Mouse (Mus musculus): Measurements from ENCODE around the gene Trim13.
"Not testable (repeated sequence)": the region's sequence is repeated elsewhere in the genome, so short reads cannot be mapped to it uniquely, and the experiment has no call there.

The Trim13 gene

DNA sequence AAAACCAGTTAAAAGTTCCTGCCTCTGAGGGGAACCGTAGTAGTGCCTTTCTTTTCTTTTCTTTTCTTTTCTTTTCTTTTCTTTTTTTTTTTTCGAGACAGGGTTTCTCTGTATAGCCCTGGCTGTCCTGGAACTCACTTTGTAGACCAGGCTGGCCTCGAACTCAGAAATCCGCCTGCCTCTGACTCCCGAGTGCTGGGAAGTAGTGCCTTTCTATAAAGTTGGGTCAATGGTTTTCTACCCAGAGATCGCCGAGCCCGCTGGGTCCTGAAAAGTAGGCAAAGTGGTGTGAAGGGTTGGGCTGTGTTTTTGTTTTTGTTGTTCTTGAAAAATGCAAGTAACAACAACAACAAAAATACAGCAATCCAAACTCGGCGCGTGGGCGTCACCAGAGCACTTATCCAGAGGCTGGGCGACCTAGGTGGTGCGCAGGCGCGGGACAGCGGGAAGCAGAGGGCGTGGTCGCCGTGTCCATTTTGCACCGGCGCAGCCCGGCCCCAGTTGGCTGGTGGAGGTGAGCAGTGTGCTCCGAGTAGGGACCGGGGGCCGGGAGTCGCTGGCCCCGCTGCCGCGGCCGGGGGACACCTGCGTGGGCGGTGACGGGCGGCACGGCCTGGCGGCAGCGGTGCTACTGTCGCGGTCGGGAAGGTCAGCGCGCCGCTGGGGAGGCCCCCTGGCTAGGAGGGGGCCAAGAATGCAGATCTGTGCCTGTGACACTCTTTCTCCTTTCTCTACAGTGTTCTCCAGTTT lies 1.2 kb downstream of the Trim13 start:
- 0 out of 2 replicates have a peak, but pooled peaks cover 2% of the 10 kb centered on the region for H3K36me3 ChIP-seq (ENCODE audit: control insufficient read depth, insufficient read depth, low read length, poor library complexity, severe bottlenecking)
- DNase-seq (ENCODE audit: low read depth, low spot score), result peak; percentile 81

DNA sequence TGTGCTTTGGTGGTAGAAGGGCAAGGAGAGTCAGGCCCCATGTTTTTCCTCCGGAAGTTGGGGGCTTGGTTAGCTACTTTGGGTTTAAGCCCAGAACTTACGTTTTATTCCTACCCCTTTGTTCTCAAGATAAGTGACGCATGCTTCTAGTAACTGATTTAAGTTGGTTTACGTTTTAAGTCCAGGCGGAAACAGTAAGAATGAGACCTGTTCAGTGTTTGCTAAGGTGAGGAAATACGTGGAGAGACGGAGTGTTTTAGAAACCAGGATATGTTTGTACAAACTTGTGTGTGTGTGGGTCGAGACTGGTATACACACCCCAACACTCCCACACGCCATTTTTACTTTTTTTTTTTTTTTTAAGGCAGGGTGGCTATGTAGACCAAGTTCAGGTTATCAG lies 3.3 kb downstream of the Trim13 start:
- H3K36me3 ChIP-seq (ENCODE audit: control insufficient read depth, insufficient read depth, low read length, poor library complexity, severe bottlenecking), result 0 out of 2 replicates have a peak, but pooled peaks cover 2% of the 10 kb centered on the region
- no peaks in the 10 kb centered on the region for H3K27me3 ChIP-seq (ENCODE audit: control insufficient read depth, insufficient read depth, low read length, poor library complexity, severe bottlenecking)
- no peak for DNase-seq (ENCODE audit: low read depth, low spot score)

More for the DNA sequence above, 1.2 kb downstream of the Trim13 start:
- H3K27me3 ChIP-seq (ENCODE audit: control insufficient read depth, insufficient read depth, low read length, poor library complexity, severe bottlenecking), result no peaks in the 10 kb centered on the region

DNA sequence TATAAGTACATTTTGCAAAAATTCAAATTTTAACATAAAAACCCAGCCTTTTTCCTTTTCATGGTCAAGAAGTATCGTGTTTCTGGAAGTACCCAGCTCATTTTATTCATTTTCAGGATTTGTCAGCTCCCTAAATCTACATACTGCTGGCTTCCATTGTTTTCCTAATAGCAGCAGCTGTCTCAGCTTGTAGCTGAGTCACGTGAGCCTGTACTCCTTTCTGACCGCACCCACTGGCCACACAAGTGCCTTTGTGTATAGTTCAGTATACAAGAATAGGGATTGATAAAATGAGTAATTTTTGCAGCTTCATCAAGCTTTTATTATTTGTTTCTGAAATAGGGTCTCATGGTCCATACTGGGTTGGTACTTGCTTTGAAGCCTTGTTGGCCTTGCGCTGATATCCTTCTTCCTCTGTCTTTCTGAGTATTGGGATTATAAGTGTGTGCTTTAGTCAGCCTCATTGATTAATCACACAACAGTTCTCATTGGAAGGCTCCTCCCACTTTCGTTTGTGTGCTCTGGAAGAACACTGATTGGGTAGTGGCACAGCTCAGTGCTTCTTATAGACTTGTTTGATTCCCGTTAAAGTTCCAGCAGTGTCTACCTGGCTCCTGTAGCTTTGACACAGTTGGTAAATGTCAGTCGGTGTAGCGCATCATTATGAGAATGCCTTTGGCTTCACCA lies 5.2 kb downstream of the Trim13 start:
- H3K36me3 ChIP-seq (ENCODE audit: control insufficient read depth, insufficient read depth, low read length, poor library complexity, severe bottlenecking), result 0 out of 2 replicates have a peak, but pooled peaks cover 2% of the 10 kb centered on the region
- no peak for DNase-seq (ENCODE audit: low read depth, low spot score)
- no peaks in the 10 kb centered on the region for H3K27me3 ChIP-seq (ENCODE audit: control insufficient read depth, insufficient read depth, low read length, poor library complexity, severe bottlenecking)

DNA sequence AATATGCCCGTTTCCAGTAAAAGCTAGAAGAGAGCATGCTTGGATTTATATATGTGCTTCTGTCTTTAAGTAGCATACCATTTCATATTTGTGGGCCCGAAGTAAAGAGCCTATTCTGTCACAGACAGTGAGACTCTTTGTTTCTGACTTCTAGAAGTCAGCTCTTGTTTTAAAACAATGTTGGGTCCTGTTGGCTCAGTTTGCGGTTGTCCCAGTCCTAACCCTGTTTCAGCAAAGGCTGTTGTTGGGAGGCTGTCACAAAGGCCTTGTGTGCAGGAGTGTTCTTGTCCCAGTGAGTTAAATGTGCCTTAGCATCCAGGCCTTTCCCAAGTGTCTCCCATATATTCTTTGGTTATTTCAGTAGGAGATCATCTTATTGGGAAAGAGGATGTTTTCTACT lies 6.0 kb downstream of the Trim13 start:
- H3K27me3 ChIP-seq (ENCODE audit: control insufficient read depth, insufficient read depth, low read length, poor library complexity, severe bottlenecking), result no peaks in the 10 kb centered on the region
- DNase-seq (ENCODE audit: low read depth, low spot score), result no peak
- 0 out of 2 replicates have a peak, but pooled peaks cover 2% of the 10 kb centered on the region for H3K36me3 ChIP-seq (ENCODE audit: control insufficient read depth, insufficient read depth, low read length, poor library complexity, severe bottlenecking)

DNA sequence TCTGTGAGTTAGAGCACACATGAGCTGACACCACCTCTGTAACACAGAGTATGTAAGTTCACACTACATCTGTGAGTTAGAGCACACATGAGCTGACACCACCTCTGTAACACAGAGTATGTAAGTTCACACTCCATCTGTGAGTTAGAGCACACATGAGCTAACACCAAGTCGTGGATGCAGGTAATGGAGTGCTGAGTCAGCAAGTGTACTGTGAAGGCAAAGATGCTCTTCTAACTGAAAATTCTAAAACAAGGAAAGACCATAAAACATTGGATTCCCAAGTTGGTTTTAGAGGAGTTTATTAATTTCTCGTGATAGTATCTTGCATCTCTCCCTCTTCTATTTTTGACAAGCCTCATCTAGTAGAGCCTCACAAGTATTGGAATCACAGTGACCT lies 8.0 kb downstream of the Trim13 start:
- H3K27me3 ChIP-seq (ENCODE audit: control insufficient read depth, insufficient read depth, low read length, poor library complexity, severe bottlenecking); H3K36me3 ChIP-seq (ENCODE audit: control insufficient read depth, insufficient read depth, low read length, poor library complexity, severe bottlenecking); DNase-seq (ENCODE audit: low read depth, low spot score): not testable (repeated sequence)

DNA sequence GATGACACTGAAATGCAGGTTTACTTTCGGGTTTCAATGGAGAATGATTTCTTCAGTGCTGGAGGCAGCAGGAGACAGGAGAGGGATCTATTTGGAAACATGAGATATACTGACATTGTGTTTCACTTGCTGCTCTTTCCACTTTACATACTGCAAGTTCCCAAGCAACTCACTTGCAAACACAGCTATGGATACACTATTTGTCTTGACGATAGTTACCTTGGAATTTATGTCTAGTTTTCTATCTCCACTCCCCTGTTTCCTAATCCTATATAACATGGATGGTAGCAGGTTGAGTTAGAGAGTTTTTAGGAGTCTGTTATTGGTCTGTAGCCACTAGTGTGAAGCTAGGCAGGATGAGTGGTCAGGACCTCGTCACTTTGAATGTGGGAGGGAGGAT lies 9.1 kb downstream of the Trim13 start, which contains the start of gene Kcnrg:
Gene Kcnrg (plus strand): TSS at position 301 of the 400 bp plus-strand sequence.
- DNase-seq (ENCODE audit: low read depth, low spot score), result no peak
- no peaks in the 10 kb centered on the region for H3K27me3 ChIP-seq (ENCODE audit: control insufficient read depth, insufficient read depth, low read length, poor library complexity, severe bottlenecking)
- H3K36me3 ChIP-seq (ENCODE audit: control insufficient read depth, insufficient read depth, low read length, poor library complexity, severe bottlenecking), result 0 out of 2 replicates have a peak, but pooled peaks cover 2% of the 10 kb centered on the region

DNA sequence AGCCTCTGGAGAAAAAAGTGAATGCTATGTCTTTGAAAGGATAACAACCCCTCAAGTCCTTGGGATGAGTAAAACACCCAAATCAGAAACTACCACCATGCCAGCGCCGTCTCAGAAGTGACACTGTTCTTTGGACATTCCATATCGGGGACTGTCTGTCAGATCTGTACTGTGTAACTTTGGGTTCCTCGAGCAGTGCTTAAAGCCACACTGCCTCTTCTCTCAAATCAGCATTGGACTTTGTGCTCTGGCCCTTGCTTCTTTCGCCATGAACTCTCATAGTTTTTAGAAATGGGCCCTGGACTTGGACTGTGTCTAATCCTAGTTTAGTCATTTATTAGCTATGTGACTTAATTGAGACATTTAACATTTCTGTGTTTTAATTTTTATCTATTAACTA lies 13.7 kb downstream of the Trim13 start:
- Histone ChIP-seq H3K36me3 (ENCODE audit: control insufficient read depth, insufficient read depth, low read length, poor library complexity, severe bottlenecking) (no peaks in the 10 kb centered on the region), H3K27me3 (ENCODE audit: control insufficient read depth, insufficient read depth, low read length, poor library complexity, severe bottlenecking) (no peaks in the 10 kb centered on the region)
- no peak for DNase-seq (ENCODE audit: low read depth, low spot score)

DNA sequence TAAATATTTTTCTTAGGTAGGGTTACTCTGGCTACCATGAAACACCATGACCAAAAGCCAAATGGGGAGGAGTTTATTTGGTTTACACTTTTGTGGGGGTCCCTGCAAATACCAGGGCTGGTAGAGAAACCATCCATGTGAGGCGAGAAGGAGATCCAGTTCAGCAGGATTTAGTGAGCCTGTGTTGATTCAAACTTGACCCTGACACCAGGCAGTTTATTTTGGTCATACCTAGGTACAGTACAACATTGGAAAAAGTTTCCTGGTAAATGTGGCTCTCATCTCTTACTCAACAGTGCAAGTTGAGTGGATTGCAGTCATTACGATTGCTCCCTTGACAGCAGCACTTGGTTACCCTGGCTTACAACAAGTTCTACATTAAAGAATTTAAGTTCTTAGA lies 15.3 kb downstream of the Trim13 start:
- H3K27me3 ChIP-seq (ENCODE audit: control insufficient read depth, insufficient read depth, low read length, poor library complexity, severe bottlenecking), result no peaks in the 10 kb centered on the region
- no peaks in the 10 kb centered on the region for H3K36me3 ChIP-seq (ENCODE audit: control insufficient read depth, insufficient read depth, low read length, poor library complexity, severe bottlenecking)
- DNase-seq (ENCODE audit: low read depth, low spot score), result no peak

DNA sequence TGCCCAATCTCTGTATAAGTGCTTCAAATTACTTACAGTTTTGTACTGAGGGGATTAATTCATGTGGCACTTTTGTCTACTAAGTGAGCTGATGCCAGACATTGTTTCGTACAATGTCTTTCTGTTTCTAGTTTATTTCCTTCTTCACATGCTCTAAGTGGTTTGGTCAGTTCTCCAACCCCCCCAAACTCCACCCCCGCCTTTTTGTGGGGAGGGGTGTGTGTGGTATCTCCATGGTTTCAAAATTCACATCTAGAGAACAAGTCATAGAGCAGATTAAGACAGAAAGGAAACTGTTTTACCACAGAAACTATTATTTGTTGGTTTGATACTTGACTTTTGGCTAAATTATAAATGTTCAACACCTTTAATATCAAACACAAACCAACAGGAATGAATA lies 22.3 kb downstream of the Trim13 start:
- DNase-seq (ENCODE audit: low read depth, low spot score), result no peak
- no peaks in the 10 kb centered on the region for H3K27me3 ChIP-seq (ENCODE audit: control insufficient read depth, insufficient read depth, low read length, poor library complexity, severe bottlenecking)
- H3K36me3 ChIP-seq (ENCODE audit: control insufficient read depth, insufficient read depth, low read length, poor library complexity, severe bottlenecking), result peaks cover 1% of the 10 kb centered on the region; the same call in 1 of the 2 replicates

DNA sequence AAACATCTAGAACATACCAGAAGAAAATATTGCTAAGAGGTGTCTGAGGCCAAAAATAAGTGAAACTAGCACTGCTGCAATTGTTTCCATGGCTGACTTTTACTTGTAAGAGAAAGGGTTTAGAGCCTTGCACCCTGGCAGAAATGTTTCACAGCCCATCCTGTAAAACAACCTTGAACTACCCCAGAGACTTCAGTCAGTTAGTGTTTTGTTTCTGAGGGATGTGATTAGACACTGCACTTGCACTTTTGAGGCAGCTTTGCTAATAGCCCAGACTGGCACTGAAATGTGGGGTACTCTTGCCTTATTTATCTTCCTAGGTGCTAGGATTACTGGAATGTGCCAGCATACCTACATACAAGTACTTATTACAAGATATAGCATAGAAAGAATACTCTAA lies 37.9 kb downstream of the Trim13 start:
- H3K36me3 ChIP-seq (ENCODE audit: control insufficient read depth, insufficient read depth, low read length, poor library complexity, severe bottlenecking), result 0 out of 2 replicates have a peak, but pooled peaks cover 1% of the 10 kb centered on the region
- H3K27me3 ChIP-seq (ENCODE audit: control insufficient read depth, insufficient read depth, low read length, poor library complexity, severe bottlenecking), result no peaks in the 10 kb centered on the region
- DNase-seq (ENCODE audit: low read depth, low spot score), result no peak

DNA sequence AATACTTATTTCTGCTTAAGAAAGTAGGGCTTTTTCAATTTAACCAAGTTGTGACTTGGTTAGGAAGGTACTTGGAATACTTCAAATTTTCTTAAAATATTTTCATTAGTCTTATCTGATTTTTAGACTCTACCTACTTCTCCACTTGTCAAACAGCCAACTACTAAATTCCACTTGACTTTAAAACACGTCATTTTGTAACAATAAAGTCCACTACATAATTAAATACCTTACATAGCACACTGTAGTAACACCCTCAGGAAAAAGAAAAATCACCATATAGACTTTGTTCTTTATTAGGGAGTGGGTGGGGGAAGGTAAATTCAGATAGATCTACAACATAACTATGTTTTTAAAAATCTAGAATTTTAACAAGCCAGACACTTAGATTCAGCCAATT lies 44.6 kb downstream of the Trim13 start:
- no peaks in the 10 kb centered on the region for H3K27me3 ChIP-seq (ENCODE audit: control insufficient read depth, insufficient read depth, low read length, poor library complexity, severe bottlenecking)
- DNase-seq (ENCODE audit: low read depth, low spot score), result no peak
- no peaks in the 10 kb centered on the region for H3K36me3 ChIP-seq (ENCODE audit: control insufficient read depth, insufficient read depth, low read length, poor library complexity, severe bottlenecking)

DNA sequence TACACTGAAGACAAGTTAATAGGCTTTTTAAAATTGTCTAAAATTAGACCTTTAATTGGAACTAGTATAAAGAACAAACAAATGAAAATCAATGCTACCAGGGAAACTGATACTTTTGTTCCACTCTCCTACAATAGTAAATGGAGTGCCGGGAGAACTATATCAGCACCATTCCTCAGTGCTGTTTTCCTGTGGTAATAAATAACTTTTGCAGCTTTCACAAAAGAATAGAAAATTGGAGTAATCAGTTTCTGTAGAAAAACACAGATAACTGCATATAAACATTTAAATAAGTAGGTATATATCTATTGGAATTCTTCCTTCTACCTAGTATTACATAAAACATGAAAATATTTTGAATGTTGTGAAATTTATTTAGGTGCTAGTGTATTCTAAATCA lies 47.5 kb downstream of the Trim13 start:
- no peaks in the 10 kb centered on the region for H3K36me3 ChIP-seq (ENCODE audit: control insufficient read depth, insufficient read depth, low read length, poor library complexity, severe bottlenecking)
- no peak for DNase-seq (ENCODE audit: low read depth, low spot score)
- H3K27me3 ChIP-seq (ENCODE audit: control insufficient read depth, insufficient read depth, low read length, poor library complexity, severe bottlenecking), result no peaks in the 10 kb centered on the region

DNA sequence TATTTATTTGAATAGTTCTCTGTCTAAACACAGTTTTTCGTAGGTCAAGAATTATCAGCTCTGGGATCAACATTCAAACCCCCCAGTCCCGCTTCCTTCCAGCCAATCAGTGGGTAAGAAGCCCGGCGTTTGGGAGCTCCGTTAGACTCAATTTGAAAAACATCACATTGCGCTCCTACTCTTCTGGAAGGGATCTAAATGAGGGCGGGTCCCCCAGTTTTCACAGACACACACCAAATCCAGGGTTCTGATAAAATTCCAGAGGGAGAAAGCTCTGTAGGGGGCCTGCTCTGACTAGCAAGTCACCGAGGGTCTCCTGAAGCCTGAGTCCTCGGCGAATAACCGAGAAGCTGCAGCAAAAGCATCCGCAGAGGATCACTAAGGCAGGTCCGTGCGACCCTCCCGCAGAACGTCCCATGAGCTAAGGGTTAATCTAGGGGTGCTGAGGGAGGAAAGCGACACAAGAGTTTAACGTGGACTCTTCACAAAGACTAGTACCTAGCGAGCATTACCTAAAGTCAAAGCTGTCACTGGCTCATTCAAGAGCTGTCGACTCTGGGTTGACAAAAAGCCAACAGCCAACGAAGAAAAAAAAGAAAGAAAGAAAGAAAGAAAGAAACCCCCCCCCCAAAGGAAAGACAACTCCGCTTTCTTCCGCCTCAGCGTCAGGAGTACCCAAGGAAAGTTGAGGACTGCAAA lies 49.3 kb downstream of the Trim13 start:
- peak; percentile 18 for DNase-seq (ENCODE audit: low read depth, low spot score)
- H3K36me3 ChIP-seq (ENCODE audit: control insufficient read depth, insufficient read depth, low read length, poor library complexity, severe bottlenecking), result no peaks in the 10 kb centered on the region

DNA sequence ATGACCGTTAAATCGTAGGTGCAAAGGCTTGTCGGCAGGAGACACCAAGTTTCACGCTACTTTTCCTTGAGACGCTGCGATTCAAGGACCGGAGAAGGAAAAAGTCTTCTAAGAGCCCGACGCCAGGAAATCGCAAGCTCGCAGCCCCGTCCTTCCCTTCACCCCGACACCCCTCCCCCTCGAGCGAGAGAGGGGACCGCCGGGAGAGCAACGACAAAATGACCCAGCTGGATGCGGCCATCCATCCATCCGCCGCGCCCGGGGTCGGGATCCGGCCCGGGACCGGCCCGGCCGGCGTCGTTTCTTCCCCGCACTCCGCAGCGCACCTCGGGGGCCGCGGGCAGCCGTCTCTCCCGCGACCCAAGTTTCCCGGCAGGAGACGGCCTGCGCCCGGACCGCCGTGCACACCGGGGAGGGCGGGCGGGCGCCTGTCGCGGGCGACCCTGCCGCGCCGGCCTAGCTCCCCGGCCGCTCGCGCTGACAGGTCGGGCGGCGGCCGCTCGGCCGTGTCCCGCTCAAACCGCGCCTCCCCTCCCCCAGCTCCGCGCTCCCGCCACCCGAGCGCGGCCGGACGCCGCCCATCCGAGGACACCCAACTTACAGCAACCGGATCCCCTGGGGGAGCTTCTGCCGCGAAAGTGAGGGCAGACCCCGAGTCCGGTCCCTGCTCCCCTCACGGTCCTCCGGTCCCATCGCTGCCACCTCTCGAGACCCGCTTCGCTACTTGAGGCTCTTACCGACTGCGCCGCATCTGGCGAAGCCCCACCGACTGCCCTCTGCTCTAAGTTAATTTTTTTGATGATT lies 50.0 kb downstream of the Trim13 start:
- H3K27me3 ChIP-seq (ENCODE audit: control insufficient read depth, insufficient read depth, low read length, poor library complexity, severe bottlenecking), result no peaks in the 10 kb centered on the region
- no peaks in the 10 kb centered on the region for H3K36me3 ChIP-seq (ENCODE audit: control insufficient read depth, insufficient read depth, low read length, poor library complexity, severe bottlenecking)
- DNase-seq (ENCODE audit: low read depth, low spot score), result peak; percentile 65

More for the DNA sequence above, 49.3 kb downstream of the Trim13 start:
- H3K27me3 ChIP-seq (ENCODE audit: control insufficient read depth, insufficient read depth, low read length, poor library complexity, severe bottlenecking), result no peaks in the 10 kb centered on the region
